Mouse (Mus musculus): ENCODE results near the gene Abcd3. TPM values are rescaled to one million over a fixed set of nuclear protein-coding genes. Genes with fewer than 3 reads are reported as not detected.

The Abcd3 gene
- total RNA-seq, 2 experiments from 2014 or later: 46.4 to 53.1 TPM

DNA sequence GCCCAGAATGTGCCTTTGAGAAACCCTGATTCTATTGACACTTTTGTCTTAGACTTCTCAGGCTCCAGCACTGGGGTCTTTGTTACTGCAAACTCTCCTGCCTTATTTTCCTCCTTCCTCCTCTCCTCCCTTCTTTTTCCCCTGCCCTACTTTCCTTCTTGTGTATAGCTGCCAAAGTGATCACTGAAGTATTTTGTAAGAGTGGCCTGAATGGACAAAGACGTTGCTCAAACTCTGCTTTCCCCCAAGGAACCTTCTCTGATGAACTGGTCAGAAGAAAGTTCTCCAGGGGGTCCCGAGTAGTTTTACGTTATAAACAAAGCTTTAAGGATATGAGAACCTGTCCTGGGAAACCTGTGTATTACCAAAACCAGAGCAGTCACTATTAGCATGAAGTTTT lies 95.4 kb downstream of the Abcd3 start:
- DNase-seq (ENCODE audit: low spot score in 2 of 2): no peak
- intact Hi-C loops (cut with DNase I): no loop called here

- intact Hi-C loops (cut with DNase I): no loop called here
Observed at GRCm38 (mm10) chr3:121718679-121719078, 96.4 kb downstream of the Abcd3 start.

GRCm38 (mm10) chr3:121716480-121716879 lies 98.6 kb downstream of the Abcd3 start:
- DNase-seq (ENCODE audit: low spot score in 2 of 2): no peak
- intact Hi-C loops (cut with DNase I): no loop called here

More at GRCm38 (mm10) chr3:121718679-121719078, 96.4 kb downstream of the Abcd3 start:
- DNase-seq (ENCODE audit: low spot score in 2 of 2): no peak

DNA sequence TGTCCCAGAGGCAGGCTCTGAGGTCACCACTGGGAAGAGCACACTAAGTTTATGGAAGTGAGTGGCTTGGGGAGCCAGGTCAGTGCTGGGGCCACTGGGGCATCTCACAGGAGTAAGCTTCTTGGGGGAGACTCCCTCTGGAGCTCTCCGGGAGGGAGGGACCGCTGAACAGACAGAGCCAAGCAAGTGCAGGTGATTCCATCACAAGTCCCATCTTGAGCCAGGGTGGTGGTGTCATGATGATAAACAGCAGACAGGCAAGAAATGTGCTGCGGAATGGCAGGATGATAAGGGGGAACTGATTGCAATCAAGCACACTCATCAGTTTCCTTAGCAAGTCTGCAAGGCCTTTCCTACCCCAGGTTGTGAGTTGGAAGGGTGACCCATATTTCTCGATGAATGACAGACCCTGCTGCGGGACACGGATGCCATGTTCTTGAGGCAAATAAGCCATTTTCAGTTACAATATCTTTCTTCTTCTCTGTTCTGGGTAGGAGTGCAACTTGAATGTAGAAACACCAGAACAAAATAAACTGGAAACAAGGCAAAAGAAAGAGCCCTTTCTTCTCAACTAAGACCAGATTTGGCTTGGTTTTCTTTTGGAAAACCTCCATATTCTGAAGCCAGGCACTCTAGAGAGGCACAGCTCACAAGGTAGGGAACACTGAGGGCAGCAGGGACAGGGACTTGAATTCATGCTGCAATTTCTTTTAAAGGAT lies 99.2 kb downstream of the Abcd3 start:
- no peak for DNase-seq (ENCODE audit: low spot score in 2 of 2)
- intact Hi-C loops (cut with DNase I): no loop called here

- no peak for DNase-seq (ENCODE audit: low spot score in 2 of 2)
- intact Hi-C loops (cut with DNase I): no loop called here
Observed at GRCm38 (mm10) chr3:121715336-121715735, 99.8 kb downstream of the Abcd3 start.

DNA sequence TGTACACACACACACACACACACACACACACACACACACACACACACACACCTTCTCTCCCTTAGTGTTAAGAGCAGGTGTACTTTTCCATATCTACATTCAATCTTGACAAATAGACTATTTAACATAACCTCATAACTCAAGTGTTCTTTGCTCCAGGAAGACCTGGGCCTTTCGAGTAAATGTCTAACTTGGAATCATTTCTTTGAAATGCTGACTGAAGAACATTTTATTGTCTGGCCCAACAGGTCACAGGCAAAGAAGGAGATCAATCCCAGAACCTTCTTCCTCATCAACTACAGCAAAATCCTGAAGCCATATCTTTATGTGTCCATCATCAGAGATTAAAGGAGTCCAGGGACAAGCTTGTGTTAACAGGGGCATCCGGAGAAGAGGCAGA lies 100.6 kb downstream of the Abcd3 start:
- intact Hi-C loops (cut with DNase I): no loop called here
- no peak for DNase-seq (ENCODE audit: low spot score in 2 of 2)

- intact Hi-C loops (cut with DNase I): no loop called here
- DNase-seq (ENCODE audit: low spot score in 2 of 2): no peak
Observed at GRCm38 (mm10) chr3:121713816-121714215, 101.3 kb downstream of the Abcd3 start.

DNA sequence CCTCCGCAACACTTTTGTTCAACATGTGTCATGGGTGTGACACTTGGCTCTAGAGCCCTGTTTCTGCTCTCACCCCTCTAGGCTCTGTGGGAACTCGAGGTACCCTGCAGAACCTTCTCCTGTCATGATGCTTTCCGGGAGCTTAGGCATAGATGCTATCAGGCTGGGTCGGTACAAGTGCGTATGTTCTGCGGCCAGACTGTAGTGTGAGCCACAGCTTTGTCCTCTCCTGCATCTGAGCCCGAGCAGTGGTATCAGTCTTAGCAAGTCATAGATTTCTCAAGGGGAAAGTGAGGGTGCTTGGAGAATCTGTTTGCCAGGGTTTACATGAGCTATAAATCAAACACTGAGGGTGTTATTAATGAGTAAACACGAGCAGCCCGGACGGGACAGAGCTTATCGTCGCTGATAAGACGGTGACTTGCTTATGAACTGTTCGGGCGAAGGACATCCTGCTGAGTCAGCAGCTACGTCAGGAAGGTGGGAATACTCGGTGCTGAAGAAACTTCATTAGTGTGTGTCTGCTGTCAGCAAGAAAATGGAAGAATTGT lies 101.9 kb downstream of the Abcd3 start:
- no peak for DNase-seq (ENCODE audit: low spot score in 2 of 2)
- intact Hi-C loops (cut with DNase I): no loop called here

GRCm38 (mm10) chr3:121712222-121712621 lies 102.9 kb downstream of the Abcd3 start:
- intact Hi-C loops (cut with DNase I): no loop called here
- no peak for DNase-seq (ENCODE audit: low spot score in 2 of 2)

DNA sequence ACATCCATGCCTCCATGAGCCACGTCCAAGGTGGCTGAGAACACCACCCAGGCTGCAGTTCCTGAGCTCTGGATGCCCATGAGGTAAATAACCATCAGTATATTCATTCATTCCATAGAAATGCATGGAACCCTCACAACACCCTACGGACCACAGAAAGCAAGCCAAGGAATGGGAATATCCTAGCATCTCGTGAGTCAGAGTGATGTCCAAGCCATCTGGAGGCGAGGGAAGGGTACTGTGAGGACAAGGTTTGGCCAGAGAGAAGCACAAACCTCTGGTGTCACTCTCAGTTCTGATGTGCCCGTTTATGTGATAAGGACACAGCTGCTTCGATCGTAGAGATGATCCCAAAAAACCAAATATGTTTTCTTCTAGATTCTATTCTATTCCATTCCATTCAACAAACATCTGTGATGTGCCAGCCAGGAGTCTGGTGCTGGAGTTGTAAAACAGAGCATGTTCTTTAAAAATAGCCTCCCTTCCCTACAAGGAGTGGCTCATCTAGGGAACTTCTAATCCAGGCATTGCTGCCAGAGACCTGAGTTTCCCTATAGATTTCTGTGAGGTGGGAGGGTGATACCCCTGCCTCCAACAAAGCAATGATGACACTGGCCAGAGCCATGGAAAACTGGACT lies 104.1 kb downstream of the Abcd3 start:
- intact Hi-C loops (cut with DNase I): no loop called here
- DNase-seq (ENCODE audit: low spot score in 2 of 2): no peak

Other genes with a start within 250 kb of the Abcd3 start
- not detected for gene 4930432M17Rik, start 144.5 kb downstream of the Abcd3 start, total RNA-seq (2021)
- gene F3, start 91.8 kb downstream of the Abcd3 start, total RNA-seq (2021): 10 to 100 TPM; 46.1 to 50.9 TPM
- gene Arhgap29, start 137.2 kb upstream of the Abcd3 start, total RNA-seq (2021): 10 to 100 TPM; 23.2 to 27.6 TPM
- gene Abca4, start 229.1 kb upstream of the Abcd3 start, total RNA-seq (2021): 1 to 10 TPM; 2.4 to 3.5 TPM